Mouse (Mus musculus) forebrain, embryonic 14.5 days (tissue): ENCODE measurements at regions not wholly inside any gene's neighbourhood (a gene's known extent, or its start where the extent isn't known, plus 50 kb on each side); places are given as distances from the start of the nearest gene placed in this dataset.
"Not testable (repeated sequence)": the region's sequence is repeated elsewhere in the genome, so short reads cannot be mapped to it uniquely, and the experiment has no call there.

ENCODE experiments used
- ATAC-seq: fragments of 200-750 bp; cut with Nextera tagmentation; 2 replicates; pipeline ENCODE4 v1.8.0; 2017; ENCODE audit warnings: mild to moderate bottlenecking, moderate library complexity
- DNase-seq: peaks from one replicate; pipeline ENCODE4 v3.0.0-alpha.2; 2015; ENCODE audit warnings: low spot score
- H3K27ac ChIP-seq: fragments of 300-500 bp; sonication (generic); 2 replicates; pipeline ENCODE4 v1.5.1; 2014; ENCODE audit warnings: low read depth, mild to moderate bottlenecking, control low read depth, low read length, moderate library complexity
- H3K27me3 ChIP-seq: fragments of 300-500 bp; sonication (generic); replicated peaks from 2 replicates; pipeline ENCODE4 v1.6.1; 2014; ENCODE audit warnings: low read length, control low read depth, mixed read lengths; ENCODE audit not compliant: control insufficient read depth, insufficient read depth
- H3K36me3 ChIP-seq: fragments of 300-500 bp; sonication (generic); 2 replicates; pipeline ENCODE4 v1.6.1; 2014; ENCODE audit warnings: low read length, control low read depth; ENCODE audit not compliant: control insufficient read depth, insufficient read depth
- H3K4me1 ChIP-seq: fragments of 300-500 bp; sonication (generic); 2 replicates; pipeline ENCODE4 v1.6.1; 2014; ENCODE audit warnings: antibody characterized with exemption, low read length, control low read depth; ENCODE audit not compliant: control insufficient read depth, insufficient read depth
- H3K4me2 ChIP-seq: fragments of 300-500 bp; sonication (generic); 2 replicates; pipeline ENCODE4 v1.6.1; 2014; ENCODE audit warnings: mild to moderate bottlenecking, control low read depth, low read length
- H3K4me3 ChIP-seq: fragments of 300-500 bp; sonication (generic); 2 replicates; pipeline ENCODE4 v1.5.1; 2014; ENCODE audit warnings: low read depth, low read length, control low read depth
- H3K9ac ChIP-seq: fragments of 300-500 bp; sonication (generic); 2 replicates; pipeline ENCODE4 v1.6.1; 2014; ENCODE audit warnings: mild to moderate bottlenecking, low read length, control low read depth, moderate library complexity
- H3K9me3 ChIP-seq: fragments of 300-500 bp; sonication (generic); replicated peaks from 2 replicates; pipeline ENCODE4 v1.6.1; 2016; ENCODE audit warnings: low read length, control low read depth, mixed read lengths; ENCODE audit not compliant: control insufficient read depth
- WGBS: fragments of 180-500 bp; shearing (Covaris S2); extraction: QIAGEN DNeasy Blood & Tissue Kit; methylation state at CpG from one replicate; pipeline ENCODE4 v1.1.7; 2014; 5-methylcytosine and 5-hydroxymethylcytosine counted together

DNA sequence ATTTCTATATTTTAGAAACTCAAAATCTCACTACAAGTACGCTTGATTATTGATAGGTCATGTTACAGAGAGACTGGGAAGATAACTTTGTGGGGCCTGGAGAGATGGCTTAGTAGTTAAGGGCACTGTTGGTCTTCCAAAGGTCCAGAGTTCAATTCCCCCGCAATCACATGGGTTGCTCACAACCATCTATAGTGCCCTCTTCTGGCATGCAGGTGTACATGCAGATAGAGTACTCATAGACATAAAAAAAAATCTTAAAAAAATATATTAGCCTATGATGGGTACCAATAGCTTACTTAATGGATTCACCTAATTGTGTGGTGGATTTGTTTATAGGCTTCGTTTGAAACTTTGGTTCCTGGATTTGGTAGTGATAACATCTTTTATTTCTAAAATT, 654.2 kb upstream of the Marcks start:
- ATAC-seq (no peak), DNase-seq (no peak)
- Histone ChIP-seq H3K36me3 (no peaks in the 10 kb centered on the region), H3K27ac (no peak overlapping the region), H3K27me3 (no peaks in the 10 kb centered on the region), H3K4me2 (no peak overlapping the region), H3K9ac (no peak overlapping the region), H3K4me1 (no peaks in the 10 kb centered on the region), H3K9me3 (no peaks in the 10 kb centered on the region), H3K4me3 (no peak overlapping the region)
- WGBS, result 79% methylated on average over 3 of the region's 3 CpGs

DNA sequence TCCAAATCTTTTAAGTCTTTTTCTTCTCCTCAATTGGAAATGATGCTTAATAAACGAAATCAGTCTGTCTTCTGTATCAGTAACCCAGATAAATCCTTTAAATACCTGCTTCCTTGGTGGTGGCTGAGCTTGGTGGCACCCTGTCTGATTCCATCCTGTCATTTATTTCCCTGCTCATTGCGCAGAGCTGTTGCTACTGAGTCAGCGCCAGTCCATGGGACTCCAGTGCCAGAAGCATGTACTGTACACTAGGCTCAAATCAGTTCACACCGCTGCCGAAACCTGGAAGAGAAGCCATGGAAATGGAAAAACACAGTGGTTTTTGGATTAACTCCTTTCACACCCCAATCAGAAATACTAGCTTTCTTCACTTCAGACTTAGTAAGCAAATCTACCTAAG, 649.3 kb upstream of the Marcks start:
- DNase-seq (no peak), ATAC-seq (no peak)
- H3K27me3 ChIP-seq, result no peaks in the 10 kb centered on the region
- H3K4me3 ChIP-seq, result no peak overlapping the region
- no peak overlapping the region for H3K4me2 ChIP-seq
- 83% methylated on average over 5 of the region's 5 CpGs for WGBS
- no peak overlapping the region for H3K27ac ChIP-seq
- H3K36me3 ChIP-seq, result no peaks in the 10 kb centered on the region
- no peaks in the 10 kb centered on the region for H3K9me3 ChIP-seq
- H3K9ac ChIP-seq, result no peak overlapping the region
- no peaks in the 10 kb centered on the region for H3K4me1 ChIP-seq

DNA sequence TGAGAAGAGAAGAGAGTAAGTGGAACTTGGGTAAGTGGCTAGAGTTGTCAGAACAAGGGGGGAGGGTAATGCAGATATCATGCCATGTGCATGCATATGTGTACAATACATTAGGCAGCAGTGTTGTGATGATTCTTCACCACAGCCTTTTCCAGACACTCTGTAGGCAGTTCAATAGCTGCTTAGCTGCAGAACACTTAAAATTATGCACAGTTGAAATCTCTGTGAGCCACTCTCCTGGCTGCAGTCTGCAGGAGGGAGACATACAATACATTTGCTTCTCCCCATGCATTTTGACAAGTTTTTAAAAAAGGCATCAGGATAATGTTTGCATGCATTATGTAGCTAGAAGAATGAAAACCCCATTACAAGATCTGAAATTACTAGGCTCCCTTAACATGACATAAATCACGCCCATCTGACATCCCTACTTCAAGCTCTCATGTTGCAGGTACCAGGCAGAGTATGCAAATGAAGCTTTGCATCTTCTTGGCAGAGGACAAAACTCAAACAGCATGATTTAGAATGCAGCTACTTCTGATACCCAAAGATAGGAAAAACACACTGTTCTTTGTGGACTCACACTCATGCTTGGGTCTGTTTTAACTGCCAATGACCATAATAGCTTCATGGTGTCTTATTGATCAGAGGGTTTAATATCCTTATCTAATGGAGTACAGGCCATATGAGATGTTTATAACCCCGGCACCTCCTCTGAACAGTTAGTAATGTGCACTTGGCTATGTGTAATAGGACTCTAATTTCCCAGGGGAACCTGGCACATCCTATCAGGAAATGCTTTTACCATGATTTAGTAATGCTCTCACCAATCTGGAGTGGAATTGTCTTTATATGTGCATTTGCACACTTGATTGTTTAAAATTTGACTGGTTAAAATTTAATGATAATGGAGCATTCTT, 640.9 kb upstream of the Marcks start:
- peak; percentile 74 for ATAC-seq
- DNase-seq, result peak; percentile 45
- H3K27ac ChIP-seq, result no peak overlapping the region

DNA sequence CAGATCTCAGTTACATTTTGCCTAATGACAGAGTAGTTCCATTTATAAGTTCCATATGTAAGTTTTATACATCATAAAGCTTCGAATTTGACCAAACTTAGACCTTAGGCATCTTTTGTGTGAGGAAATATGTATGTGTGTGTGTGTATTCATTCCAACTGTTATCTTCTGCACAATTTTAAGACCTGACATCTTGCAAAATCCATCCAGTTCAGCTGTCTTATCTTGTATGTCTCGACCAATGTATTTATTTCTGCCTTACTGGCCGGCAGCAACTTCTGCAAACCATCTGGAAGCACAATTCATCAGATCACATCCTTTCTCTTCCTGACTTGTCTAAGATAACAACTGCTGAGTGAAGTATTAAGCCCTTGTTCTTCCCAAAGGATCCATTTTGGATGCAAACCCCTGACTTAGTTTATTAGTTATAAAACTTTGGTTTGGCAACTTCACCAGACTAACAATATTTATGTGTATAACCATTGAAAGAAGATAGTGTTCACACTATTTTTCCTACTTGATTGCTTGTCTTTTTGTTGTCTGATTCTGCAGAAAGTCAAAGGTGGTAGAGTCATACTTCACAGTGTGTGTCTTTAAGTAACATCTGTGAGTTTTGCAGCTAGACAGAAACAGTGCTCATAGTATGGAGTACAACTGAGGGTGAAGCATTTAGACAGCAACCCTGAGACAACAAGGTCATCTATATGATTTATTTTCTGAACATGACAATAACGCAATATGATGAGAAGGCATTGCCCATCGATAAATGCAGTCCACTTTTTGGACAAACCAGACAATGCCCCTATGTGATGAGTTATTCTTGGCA, 622.0 kb upstream of the Marcks start:
- no peaks in the 10 kb centered on the region for H3K9me3 ChIP-seq
- H3K27me3 ChIP-seq, result no peaks in the 10 kb centered on the region
- no peak overlapping the region for H3K4me2 ChIP-seq
- no peaks in the 10 kb centered on the region for H3K4me1 ChIP-seq
- H3K36me3 ChIP-seq, result no peaks in the 10 kb centered on the region
- no peak overlapping the region for H3K9ac ChIP-seq
- H3K27ac ChIP-seq, result no peak overlapping the region
- DNase-seq, result no peak
- WGBS, result 85% methylated on average over 5 of the region's 5 CpGs
- no peak for ATAC-seq
- no peak overlapping the region for H3K4me3 ChIP-seq

More for the DNA sequence above, 640.9 kb upstream of the Marcks start:
- H3K4me1 ChIP-seq, result no peaks in the 10 kb centered on the region
- H3K9ac ChIP-seq, result no peak overlapping the region
- H3K4me2 ChIP-seq, result no peak overlapping the region
- H3K27me3 ChIP-seq, result no peaks in the 10 kb centered on the region
- no peak overlapping the region for H3K4me3 ChIP-seq
- WGBS, result 78% methylated on average over 2 of the region's 2 CpGs
- no peaks in the 10 kb centered on the region for H3K36me3 ChIP-seq
- H3K9me3 ChIP-seq, result no peaks in the 10 kb centered on the region

DNA sequence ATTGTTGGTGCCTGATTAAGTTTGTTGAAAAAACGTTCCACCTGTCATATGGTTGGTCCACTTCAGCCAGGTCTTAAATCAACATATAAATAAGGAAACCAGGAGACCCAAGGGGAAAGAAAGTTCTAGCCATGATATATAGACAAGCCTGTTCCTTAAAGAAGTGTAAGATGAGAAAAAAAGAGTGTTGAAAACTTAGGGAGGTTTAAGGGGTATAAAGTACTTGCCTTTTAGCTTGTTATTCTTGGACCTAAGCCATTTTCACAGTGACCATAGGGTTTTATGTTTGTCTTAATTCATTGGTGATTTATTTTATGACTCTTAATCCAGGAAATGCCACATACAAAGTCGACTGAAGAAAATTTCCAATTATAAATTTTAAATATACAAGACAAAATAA, 602.9 kb upstream of the Marcks start:
- no peaks in the 10 kb centered on the region for H3K36me3 ChIP-seq
- H3K4me2 ChIP-seq, result no peak overlapping the region
- no peak overlapping the region for H3K27ac ChIP-seq
- no peaks in the 10 kb centered on the region for H3K27me3 ChIP-seq
- no peak overlapping the region for H3K4me3 ChIP-seq
- DNase-seq (no peak), ATAC-seq (no peak)
- H3K9ac ChIP-seq, result no peak overlapping the region
- H3K4me1 ChIP-seq, result no peaks in the 10 kb centered on the region
- no peaks in the 10 kb centered on the region for H3K9me3 ChIP-seq
- 70% methylated on average over 2 of the region's 2 CpGs for WGBS

DNA sequence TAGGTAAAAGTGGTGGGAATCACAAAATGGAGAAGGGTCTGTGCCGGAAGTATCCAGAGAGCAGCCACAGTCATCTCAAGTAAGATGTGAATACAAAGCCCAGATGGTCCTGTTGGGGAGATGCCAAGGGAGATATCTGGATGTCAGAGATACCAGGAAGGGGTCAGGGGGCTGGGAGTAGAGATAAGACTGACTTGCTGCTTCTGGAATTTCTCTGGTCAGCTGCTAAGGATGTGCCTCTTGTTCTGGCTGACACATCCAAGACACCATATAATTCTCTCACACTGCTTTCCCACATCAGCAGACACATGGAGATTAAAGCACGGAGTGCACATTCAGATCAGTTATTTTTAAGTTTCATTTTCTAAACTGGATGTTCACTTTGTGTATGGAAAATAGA, 600.3 kb upstream of the Marcks start:
- H3K4me1 ChIP-seq, result no peaks in the 10 kb centered on the region
- no peak overlapping the region for H3K4me3 ChIP-seq
- no peak for DNase-seq
- ATAC-seq, result no peak
- H3K9ac ChIP-seq, result no peak overlapping the region
- WGBS, result 92% methylated on average over 2 of the region's 2 CpGs
- H3K27me3 ChIP-seq, result no peaks in the 10 kb centered on the region
- no peaks in the 10 kb centered on the region for H3K9me3 ChIP-seq
- H3K27ac ChIP-seq, result no peak overlapping the region
- H3K36me3 ChIP-seq, result no peaks in the 10 kb centered on the region
- no peak overlapping the region for H3K4me2 ChIP-seq

DNA sequence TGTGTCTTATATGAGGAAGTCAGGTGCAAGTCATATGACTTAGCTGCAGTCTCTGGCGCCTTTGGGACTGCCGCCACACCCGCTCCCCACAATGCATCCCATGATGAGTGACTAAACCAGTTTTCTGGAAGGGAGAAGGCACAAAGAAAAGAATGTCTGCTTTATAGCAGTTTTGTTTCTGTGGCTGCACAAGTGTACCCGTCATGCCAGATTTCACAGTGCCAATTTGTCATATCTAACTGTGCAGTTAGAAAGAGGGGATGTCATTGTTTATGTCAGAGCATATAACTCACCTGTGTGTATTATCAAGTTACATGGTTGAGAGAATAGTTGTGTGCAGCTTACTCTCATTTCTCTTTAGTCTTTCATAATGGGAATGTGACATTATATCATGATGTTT, 586.9 kb upstream of the Marcks start:
- Histone ChIP-seq H3K4me2 (no peak overlapping the region), H3K4me1 (no peaks in the 10 kb centered on the region), H3K36me3 (no peaks in the 10 kb centered on the region), H3K9ac (no peak overlapping the region), H3K4me3 (no peak overlapping the region), H3K9me3 (no peaks in the 10 kb centered on the region), H3K27me3 (no peaks in the 10 kb centered on the region), H3K27ac (no peak overlapping the region)
- no peak for DNase-seq
- 71% methylated on average over 4 of the region's 4 CpGs for WGBS
- ATAC-seq, result no peak

DNA sequence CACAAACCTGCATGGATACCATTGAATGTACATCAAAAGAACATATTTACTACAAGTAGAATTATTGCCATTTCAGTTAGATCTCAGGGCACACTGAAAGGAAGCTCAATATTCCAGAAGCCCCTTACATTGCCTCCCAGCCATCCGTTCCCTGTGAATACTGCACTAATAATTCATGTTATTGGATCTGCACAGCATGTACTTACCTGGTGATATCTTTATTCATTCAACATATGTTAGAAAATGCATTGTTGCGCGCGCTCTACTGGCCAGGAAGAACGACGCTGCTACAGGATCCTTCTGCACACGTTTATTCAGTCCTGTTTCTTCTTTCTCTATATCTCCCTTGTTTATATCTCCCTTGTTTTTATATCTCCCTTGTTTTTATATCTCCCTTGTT, 586.3 kb upstream of the Marcks start:
- not testable (repeated sequence) for H3K4me3 ChIP-seq, ATAC-seq, H3K27ac ChIP-seq, H3K27me3 ChIP-seq, H3K9me3 ChIP-seq, DNase-seq, H3K36me3 ChIP-seq, H3K4me2 ChIP-seq, H3K4me1 ChIP-seq, H3K9ac ChIP-seq
- 83% methylated on average over 7 of the region's 7 CpGs for WGBS

DNA sequence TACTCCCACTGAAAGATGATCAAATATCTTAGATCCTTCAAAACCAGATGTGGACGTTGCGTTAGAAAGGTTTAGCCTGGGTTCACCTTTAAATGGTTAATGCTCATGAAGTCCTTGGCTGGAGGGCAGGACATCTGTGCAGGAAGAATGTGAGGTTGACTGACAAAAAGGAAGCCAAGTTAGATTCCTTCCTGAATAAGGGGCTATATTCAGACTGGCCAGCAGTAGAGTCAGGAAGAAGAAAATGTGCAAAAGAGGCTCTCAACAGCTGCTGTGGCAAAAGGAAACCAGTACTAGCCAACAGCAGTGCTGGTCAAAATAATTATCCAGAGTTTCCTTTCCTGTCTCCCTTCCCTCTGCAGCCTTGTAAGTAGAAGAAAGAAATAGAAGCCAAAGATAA, 582.0 kb upstream of the Marcks start:
- Histone ChIP-seq H3K4me1 (no peaks in the 10 kb centered on the region), H3K4me3 (no peak overlapping the region), H3K9ac (no peak overlapping the region), H3K27me3 (no peaks in the 10 kb centered on the region), H3K27ac (no peak overlapping the region), H3K9me3 (no peaks in the 10 kb centered on the region), H3K36me3 (no peaks in the 10 kb centered on the region), H3K4me2 (no peak overlapping the region)
- DNase-seq, result no peak
- 97% methylated on average over 2 of the region's 2 CpGs for WGBS
- no peak for ATAC-seq
